Mouse (Mus musculus): ENCODE data around the gene Commd7. TPM values are rescaled to one million over a fixed set of nuclear protein-coding genes. Genes with fewer than 3 reads are reported as not detected.
A peak's percentile ranks its signal among the peaks of the same experiment; 100 is the strongest.
"Not testable (repeated sequence)": the region's sequence is repeated elsewhere in the genome, so short reads cannot be mapped to it uniquely, and the experiment has no call there.

The Commd7 gene
- 67.3 and 68.6 TPM in 2 replicates for polyA plus RNA-seq (2016; fragmentation: Nextera tagmentation; extraction: Ambion mirVana)

- peaks cover 19% of the 10 kb centered on the region for H3K36me3 ChIP-seq (replicated peaks)
- WGBS: 5% methylated on average over 53 of the region's 53 CpGs
- H3K27ac ChIP-seq: peak within 1 kb of the TSS; percentile 90
- no peaks in the 10 kb centered on the region for H3K27me3 ChIP-seq
- H3K4me1 ChIP-seq: peaks cover 15% of the 10 kb centered on the region
- peak within 1 kb of the TSS; percentile 89 for H3K9ac ChIP-seq
- H3K4me2 ChIP-seq: peak within 1 kb of the TSS; percentile 72
- H3K9me3 ChIP-seq: no peaks in the 10 kb centered on the region
- ATAC-seq (ENCODE audit: low FRiP score): peak; percentile 91
- peak within 1 kb of the TSS; percentile 86 for H3K4me3 ChIP-seq (replicated peaks)
These were observed at the start of gene Commd7 for GRCm38 (mm10) chr2:153631976-153632870. Commd7 (minus strand) TSS chr2:153632781.

GRCm38 (mm10) chr2:153679959-153680358 lies 47.4 kb upstream of the Commd7 start:
- Histone ChIP-seq H3K4me3 (replicated peaks) (no peak overlapping the region), H3K27ac (no peak overlapping the region), H3K4me1 (no peaks in the 10 kb centered on the region), H3K27me3 (no peaks in the 10 kb centered on the region), H3K9ac (no peak overlapping the region), H3K36me3 (replicated peaks) (peaks cover 24% of the 10 kb centered on the region), H3K4me2 (no peak overlapping the region), H3K9me3 (no peaks in the 10 kb centered on the region)
- 100% methylated on average over 1 of the region's 1 CpGs for WGBS
- ATAC-seq (ENCODE audit: low FRiP score): no peak

DNA sequence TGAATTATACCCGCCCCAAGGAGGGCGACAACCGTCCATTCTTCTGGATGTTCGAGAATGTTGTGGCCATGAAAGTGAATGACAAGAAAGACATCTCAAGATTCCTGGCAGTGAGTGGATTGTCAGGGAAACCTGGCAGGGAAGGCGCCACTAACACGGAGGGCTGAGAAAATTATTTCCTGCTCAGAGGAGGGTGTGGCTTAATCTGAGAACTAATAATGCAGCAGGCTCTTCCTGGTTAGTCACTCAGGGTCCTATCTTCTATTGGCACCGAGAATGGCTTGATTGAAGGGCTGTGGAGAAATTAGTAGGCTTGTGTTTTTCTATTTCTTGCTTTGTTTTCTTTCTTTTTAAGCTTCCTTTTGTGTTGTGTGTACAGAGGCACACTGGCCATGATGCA lies 45.0 kb upstream of the Commd7 start:
- H3K4me3 ChIP-seq (replicated peaks): no peak overlapping the region
- no peaks in the 10 kb centered on the region for H3K4me1 ChIP-seq
- no peak overlapping the region for H3K27ac ChIP-seq
- H3K27me3 ChIP-seq: no peaks in the 10 kb centered on the region
- no peak for ATAC-seq (ENCODE audit: low FRiP score)
- H3K9me3 ChIP-seq: no peaks in the 10 kb centered on the region
- H3K9ac ChIP-seq: no peak overlapping the region
- WGBS: 92% methylated on average over 7 of the region's 7 CpGs
- peaks cover 24% of the 10 kb centered on the region for H3K36me3 ChIP-seq (replicated peaks)
- H3K4me2 ChIP-seq: no peak overlapping the region

- Histone ChIP-seq H3K4me3 (replicated peaks) (no peak overlapping the region), H3K36me3 (replicated peaks) (peaks cover 24% of the 10 kb centered on the region)
These were observed 44.4 kb upstream of the Commd7 start for GRCm38 (mm10) chr2:153676944-153677343.

GRCm38 (mm10) chr2:153675364-153675763 lies 42.8 kb upstream of the Commd7 start:
- not testable (repeated sequence) for H3K4me3 ChIP-seq (replicated peaks); H3K9me3 ChIP-seq; H3K4me2 ChIP-seq; H3K9ac ChIP-seq; H3K27me3 ChIP-seq; ATAC-seq (ENCODE audit: low FRiP score); H3K4me1 ChIP-seq; H3K27ac ChIP-seq
- H3K36me3 ChIP-seq (replicated peaks): peaks cover 19% of the 10 kb centered on the region
- WGBS: 81% methylated on average over 1 of the region's 1 CpGs

More at GRCm38 (mm10) chr2:153676944-153677343, 44.4 kb upstream of the Commd7 start:
- Histone ChIP-seq H3K4me1 (no peaks in the 10 kb centered on the region), H3K9ac (no peak overlapping the region), H3K9me3 (no peaks in the 10 kb centered on the region), H3K27ac (no peak overlapping the region), H3K4me2 (no peak overlapping the region), H3K27me3 (no peaks in the 10 kb centered on the region)
- 94% methylated on average over 6 of the region's 6 CpGs for WGBS
- no peak for ATAC-seq (ENCODE audit: low FRiP score)

- 87% methylated on average over 2 of the region's 2 CpGs for WGBS
- no peaks in the 10 kb centered on the region for H3K9me3 ChIP-seq
- no peaks in the 10 kb centered on the region for H3K4me1 ChIP-seq
- H3K27me3 ChIP-seq: no peaks in the 10 kb centered on the region
- no peak overlapping the region for H3K9ac ChIP-seq
- H3K36me3 ChIP-seq (replicated peaks): peaks cover 23% of the 10 kb centered on the region
- no peak overlapping the region for H3K4me2 ChIP-seq
- H3K27ac ChIP-seq: no peak overlapping the region
- no peak for ATAC-seq (ENCODE audit: low FRiP score)
- no peak overlapping the region for H3K4me3 ChIP-seq (replicated peaks)
These were observed 40.0 kb upstream of the Commd7 start for GRCm38 (mm10) chr2:153672619-153673018.

- Histone ChIP-seq H3K4me3 (replicated peaks) (no peak overlapping the region), H3K4me2 (no peak overlapping the region), H3K4me1 (no peaks in the 10 kb centered on the region), H3K9me3 (no peaks in the 10 kb centered on the region), H3K27me3 (no peaks in the 10 kb centered on the region), H3K36me3 (replicated peaks) (peaks cover 12% of the 10 kb centered on the region), H3K27ac (no peak overlapping the region), H3K9ac (no peak overlapping the region)
- ATAC-seq (ENCODE audit: low FRiP score): no peak
- 72% methylated on average over 5 of the region's 5 CpGs for WGBS
These were observed 37.5 kb upstream of the Commd7 start for GRCm38 (mm10) chr2:153670111-153670510.

- Histone ChIP-seq H3K27ac (no peak overlapping the region), H3K9me3 (no peaks in the 10 kb centered on the region), H3K36me3 (replicated peaks) (peaks cover 12% of the 10 kb centered on the region), H3K4me2 (no peak overlapping the region), H3K4me1 (no peaks in the 10 kb centered on the region), H3K4me3 (replicated peaks) (no peak overlapping the region), H3K27me3 (no peaks in the 10 kb centered on the region), H3K9ac (no peak overlapping the region)
- 0 out of 2 replicates have a peak, but pooled peaks have one; percentile 36 for ATAC-seq (ENCODE audit: low FRiP score)
- WGBS: 72% methylated on average over 7 of the region's 7 CpGs
These were observed 36.3 kb upstream of the Commd7 start for GRCm38 (mm10) chr2:153668754-153669376.

DNA sequence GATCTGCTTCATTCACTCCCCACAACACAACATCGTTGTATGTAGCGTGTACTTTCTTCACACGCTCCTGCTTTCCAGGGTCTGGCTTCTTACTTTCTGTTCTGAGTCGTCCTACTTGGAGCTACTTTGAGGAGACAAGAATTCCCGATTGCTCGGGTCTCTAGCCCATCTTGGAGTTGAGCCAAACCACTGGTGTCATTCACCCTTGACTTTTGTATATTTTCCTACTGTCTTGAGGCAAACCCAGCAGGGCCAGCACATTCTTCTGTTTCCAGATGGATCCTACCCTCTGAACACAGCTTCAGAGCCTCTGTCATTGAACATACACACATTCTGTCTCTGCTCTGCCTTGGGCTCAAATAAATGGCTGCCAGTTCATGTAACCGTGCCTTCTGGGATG lies 32.8 kb upstream of the Commd7 start:
- WGBS: 94% methylated on average over 7 of the region's 7 CpGs

GRCm38 (mm10) chr2:153660616-153661015 lies 28.0 kb upstream of the Commd7 start:
- Histone ChIP-seq H3K4me1 (no peaks in the 10 kb centered on the region), H3K9me3 (no peaks in the 10 kb centered on the region), H3K36me3 (replicated peaks) (peaks cover 13% of the 10 kb centered on the region), H3K4me2 (no peak overlapping the region), H3K27ac (no peak overlapping the region), H3K27me3 (no peaks in the 10 kb centered on the region), H3K4me3 (replicated peaks) (no peak overlapping the region), H3K9ac (no peak overlapping the region)
- no peak for ATAC-seq (ENCODE audit: low FRiP score)
- WGBS: 56% methylated on average over 3 of the region's 3 CpGs

More for the DNA sequence above, 32.8 kb upstream of the Commd7 start:
- Histone ChIP-seq H3K4me2 (no peak overlapping the region), H3K27me3 (no peaks in the 10 kb centered on the region), H3K9ac (no peak overlapping the region), H3K36me3 (replicated peaks) (peaks cover 25% of the 10 kb centered on the region), H3K4me3 (replicated peaks) (no peak overlapping the region), H3K9me3 (no peaks in the 10 kb centered on the region), H3K4me1 (no peaks in the 10 kb centered on the region), H3K27ac (no peak overlapping the region)
- no peak for ATAC-seq (ENCODE audit: low FRiP score)

- H3K9ac ChIP-seq; H3K4me1 ChIP-seq; ATAC-seq (ENCODE audit: low FRiP score); H3K27ac ChIP-seq; H3K4me2 ChIP-seq; H3K27me3 ChIP-seq; H3K4me3 ChIP-seq (replicated peaks); H3K9me3 ChIP-seq: not testable (repeated sequence)
- H3K36me3 ChIP-seq (replicated peaks): peaks cover 10% of the 10 kb centered on the region
- WGBS: 88% methylated on average over 8 of the region's 8 CpGs
These were observed 25.1 kb upstream of the Commd7 start for GRCm38 (mm10) chr2:153657659-153658058.

DNA sequence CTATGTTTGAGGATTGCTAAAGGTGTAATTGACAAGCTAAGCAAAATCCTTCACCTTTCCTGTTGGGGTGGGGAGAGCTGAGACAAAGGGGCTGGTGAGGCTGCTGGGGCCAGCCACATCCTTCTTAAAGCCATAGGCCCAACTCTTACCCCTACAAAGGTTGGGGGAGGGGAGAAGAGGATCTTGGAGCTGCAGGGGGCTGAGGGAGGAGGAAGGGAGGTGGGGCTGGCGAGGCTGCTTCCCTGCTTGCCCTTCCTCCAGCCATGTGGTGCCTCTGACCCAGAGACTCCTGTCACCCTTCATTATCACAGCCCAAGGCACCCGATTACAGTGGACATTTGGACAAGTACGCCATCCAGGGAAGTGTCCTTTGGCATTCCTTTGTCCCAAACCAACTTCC lies 19.1 kb upstream of the Commd7 start:
- Histone ChIP-seq H3K4me1 (peaks cover 26% of the 10 kb centered on the region), H3K27me3 (peaks cover 29% of the 10 kb centered on the region), H3K36me3 (replicated peaks) (no peaks in the 10 kb centered on the region), H3K9me3 (no peaks in the 10 kb centered on the region), H3K4me2 (no peak overlapping the region), H3K27ac (no peak overlapping the region), H3K9ac (no peak overlapping the region), H3K4me3 (replicated peaks) (no peak overlapping the region)
- no peak for ATAC-seq (ENCODE audit: low FRiP score)
- WGBS: 32% methylated on average over 3 of the region's 3 CpGs
